In genomic region chr4:53915326-53915725, GRCm38 (mm10) we compare ENCODE assay signal across 20 mouse cellular contexts.
DNase-seq lines count a peak whose midpoint lies in the region; ATAC-seq and TF ChIP-seq lines count a peak whose summit lies in the region.
"Had no signal": no experiment of that assay in that cellular context is flagged by ENCODE, and none has a peak within 500 bp of the region (broad histone marks: within the 10 kb centered on the region; RNA-seq: fewer than 3 reads in every experiment).

No protein-coding gene starts in this region.

- DNase-seq in lung, postnatal 36 days, result peak; percentile 15
- DNase-seq in lung, postnatal 10 days, result no peak
- peak; percentile 16 to 39 for DNase-seq in spleen, adult 18-20 months
- DNase-seq in cerebellum, postnatal 36 days, result no peak
- no peak for DNase-seq in cerebellum, adult 9-10 months
- DNase-seq in layer of hippocampus, adult 2 months (ENCODE audit: low spot score in 2 of 2), result no peak
- DNase-seq: adrenal gland, postnatal 25 days; cerebellum, adult 8-10 months; gastrocnemius, postnatal 36 days; heart, postnatal 14 days; lung, adult 2 months; right cerebral cortex, postnatal 25 days; thymus, adult 18-20 months had no signal

- no peak overlapping the region for H3K4me3 ChIP-seq in layer of hippocampus, adult 2 months
- H3K4me3 ChIP-seq: forebrain, embryonic 12.5 days; hindbrain, embryonic 13.5 days; midbrain, embryonic 15.5 days; neural tube, embryonic 12.5 days had no signal

- ATAC-seq in CD4-positive, CD25-positive, alpha-beta regulatory T cell, adult 4 months, result peak; percentile 97
- peak; percentile 96 for ATAC-seq in inflammation-experienced regulatory T-cells, adult 6 months
- ATAC-seq: midbrain, embryonic 15.5 days had no signal

- H3K27ac ChIP-seq in layer of hippocampus, adult 2 months, result no peak overlapping the region
- H3K27ac ChIP-seq: forebrain, embryonic 12.5 days; hindbrain, embryonic 13.5 days; macrophage; midbrain, embryonic 15.5 days; neural tube, embryonic 12.5 days had no signal

- no peak for TF ChIP-seq CTCF in layer of hippocampus, adult 2 months (conservative IDR thresholded peaks at IDR 0.05)

Comparison
In these comparisons a context has a peak if more than half of its experiments do, and no peak if none do; other contexts are left out.
1. DNase-seq: peak in lung, postnatal 36 days (single experiment) and spleen, adult 18-20 months (2 of 2); none in lung, postnatal 10 days (single experiment), cerebellum, postnatal 36 days (0 of 2), cerebellum, adult 9-10 months (single experiment) and layer of hippocampus, adult 2 months (0 of 2).